Mouse (Mus musculus): ENCODE measurements at regions not wholly inside any gene's neighbourhood (a gene's known extent, or its start where the extent isn't known, plus 50 kb on each side); places are given as distances from the start of the nearest gene placed in this dataset.

DNA sequence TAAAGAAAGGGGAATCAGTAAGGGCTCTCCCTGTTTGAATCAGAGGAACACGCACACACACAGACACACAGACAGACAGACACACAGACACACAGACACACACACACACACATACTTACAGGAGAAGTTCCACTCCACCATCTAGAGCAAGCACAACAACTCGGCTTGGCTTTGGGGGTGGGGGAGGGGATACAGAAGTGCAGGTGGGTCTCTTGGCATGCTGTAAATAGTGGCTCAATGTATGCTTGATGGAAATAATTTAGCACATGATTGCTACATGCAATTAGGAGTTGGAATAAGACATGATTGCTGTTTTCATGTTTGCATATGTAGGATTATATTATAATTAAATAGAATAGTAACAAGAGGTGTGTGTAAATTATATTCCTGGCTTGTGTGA is 215.9 kb upstream of the Daam1 start:
- no peaks in the 10 kb centered on the region for H3K27me3 ChIP-seq (ENCODE audit: control insufficient read depth, insufficient read depth, low read length)
- WGBS (ENCODE audit: insufficient replicate concordance): 57% methylated on average over 2 of the region's 2 CpGs
- DNase-seq (ENCODE audit: low read depth in 3 of 3, low spot score in 3 of 3) (no peak), ATAC-seq (ENCODE audit: insufficient read depth) (no peak)
- no peaks in the 10 kb centered on the region for H3K4me1 ChIP-seq (replicated peaks; ENCODE audit: control insufficient read depth in 2 of 2, insufficient read depth in 2 of 2, low read length in 1 of 2)
- no peak overlapping the region for H3K9ac ChIP-seq (replicated peaks)
- H3K4me3 ChIP-seq (ENCODE audit: insufficient read depth in 1 of 2, low read depth in 2 of 2, low read length in 2 of 2): no peak overlapping the region
- no peak overlapping the region for H3K4me2 ChIP-seq (ENCODE audit: low read depth)
- no peak for TF ChIP-seq CTCF (IDR thresholded peaks at IDR 0.05; ENCODE audit: low read depth)
- H3K27ac ChIP-seq: no peak overlapping the region
- no peaks in the 10 kb centered on the region for H3K9me3 ChIP-seq (ENCODE audit: control insufficient read depth, low read length)
- H3K36me3 ChIP-seq (replicated peaks; ENCODE audit: control insufficient read depth, insufficient read depth, low read depth): no peaks in the 10 kb centered on the region

DNA sequence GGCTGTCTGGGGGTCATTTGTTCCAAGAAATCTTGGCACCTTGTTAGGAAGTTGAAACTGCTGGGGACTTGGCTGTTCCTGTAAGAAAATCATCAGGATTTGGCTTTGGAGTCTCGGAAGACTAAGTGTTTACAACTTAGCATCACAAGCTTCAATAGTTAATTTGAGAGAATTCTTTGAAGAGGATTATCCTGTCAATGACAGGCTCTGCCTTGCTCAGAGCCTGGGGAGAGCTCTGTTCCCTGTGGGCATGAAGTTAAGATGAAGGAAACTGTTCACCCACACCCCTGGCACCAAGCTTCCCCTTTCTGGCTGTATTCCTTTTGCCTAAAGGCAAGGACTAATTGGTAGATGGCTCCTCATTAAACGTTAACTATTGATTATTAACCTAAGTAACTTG is 215.5 kb upstream of the Daam1 start:
- H3K9me3 ChIP-seq (ENCODE audit: control insufficient read depth, low read length): no peaks in the 10 kb centered on the region
- H3K9ac ChIP-seq (replicated peaks): no peak overlapping the region
- no peak overlapping the region for H3K4me3 ChIP-seq (ENCODE audit: insufficient read depth in 1 of 2, low read depth in 2 of 2, low read length in 2 of 2)
- no peaks in the 10 kb centered on the region for H3K27me3 ChIP-seq (ENCODE audit: control insufficient read depth, insufficient read depth, low read length)
- H3K4me1 ChIP-seq (replicated peaks; ENCODE audit: control insufficient read depth in 2 of 2, insufficient read depth in 2 of 2, low read length in 1 of 2): no peaks in the 10 kb centered on the region
- no peak overlapping the region for H3K27ac ChIP-seq
- no peak for TF ChIP-seq CTCF (IDR thresholded peaks at IDR 0.05; ENCODE audit: low read depth)
- no peak for TF ChIP-seq EP300 (IDR thresholded peaks at IDR 0.05; ENCODE audit: low read depth)
- no peak overlapping the region for H3K4me2 ChIP-seq (ENCODE audit: low read depth)
- no peak for ATAC-seq (ENCODE audit: insufficient read depth)
- 60% methylated on average over 2 of the region's 2 CpGs for WGBS (ENCODE audit: insufficient replicate concordance)
- no peak for DNase-seq (ENCODE audit: low read depth in 3 of 3, low spot score in 3 of 3)
- no peaks in the 10 kb centered on the region for H3K36me3 ChIP-seq (replicated peaks; ENCODE audit: control insufficient read depth, insufficient read depth, low read depth)

DNA sequence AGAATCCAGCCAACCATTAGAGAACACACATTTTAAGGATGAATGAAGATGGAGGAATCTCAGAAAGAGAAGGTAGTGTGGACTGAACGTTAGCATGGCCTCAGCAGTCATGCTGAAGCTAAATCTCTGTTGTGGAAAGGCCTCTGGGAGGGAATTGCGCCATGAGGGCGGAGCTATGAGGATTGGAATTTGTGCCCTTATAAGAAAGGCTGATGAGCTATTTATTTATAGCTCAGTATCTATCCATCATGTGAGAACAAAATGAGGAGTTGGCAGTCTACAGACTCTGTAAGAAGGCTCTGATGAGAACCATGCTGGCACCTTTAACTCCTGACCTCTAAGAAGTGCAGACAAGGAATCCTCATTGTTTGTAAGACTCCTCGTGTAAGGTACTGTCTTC is 214.8 kb upstream of the Daam1 start:
- no peaks in the 10 kb centered on the region for H3K36me3 ChIP-seq (replicated peaks; ENCODE audit: control insufficient read depth, insufficient read depth, low read depth)
- 56% methylated on average over 4 of the region's 4 CpGs for WGBS (ENCODE audit: insufficient replicate concordance)
- no peaks in the 10 kb centered on the region for H3K4me1 ChIP-seq (replicated peaks; ENCODE audit: control insufficient read depth in 2 of 2, insufficient read depth in 2 of 2, low read length in 1 of 2)
- no peak for TF ChIP-seq CTCF (IDR thresholded peaks at IDR 0.05; ENCODE audit: low read depth)
- no peak for TF ChIP-seq EP300 (IDR thresholded peaks at IDR 0.05; ENCODE audit: low read depth)
- no peak overlapping the region for H3K4me2 ChIP-seq (ENCODE audit: low read depth)
- no peak overlapping the region for H3K4me3 ChIP-seq (ENCODE audit: insufficient read depth in 1 of 2, low read depth in 2 of 2, low read length in 2 of 2)
- H3K27ac ChIP-seq: no peak overlapping the region
- ATAC-seq (ENCODE audit: insufficient read depth) (no peak), DNase-seq (ENCODE audit: low read depth in 3 of 3, low spot score in 3 of 3) (no peak)
- no peaks in the 10 kb centered on the region for H3K9me3 ChIP-seq (ENCODE audit: control insufficient read depth, low read length)
- no peak overlapping the region for H3K9ac ChIP-seq (replicated peaks)
- no peaks in the 10 kb centered on the region for H3K27me3 ChIP-seq (ENCODE audit: control insufficient read depth, insufficient read depth, low read length)

DNA sequence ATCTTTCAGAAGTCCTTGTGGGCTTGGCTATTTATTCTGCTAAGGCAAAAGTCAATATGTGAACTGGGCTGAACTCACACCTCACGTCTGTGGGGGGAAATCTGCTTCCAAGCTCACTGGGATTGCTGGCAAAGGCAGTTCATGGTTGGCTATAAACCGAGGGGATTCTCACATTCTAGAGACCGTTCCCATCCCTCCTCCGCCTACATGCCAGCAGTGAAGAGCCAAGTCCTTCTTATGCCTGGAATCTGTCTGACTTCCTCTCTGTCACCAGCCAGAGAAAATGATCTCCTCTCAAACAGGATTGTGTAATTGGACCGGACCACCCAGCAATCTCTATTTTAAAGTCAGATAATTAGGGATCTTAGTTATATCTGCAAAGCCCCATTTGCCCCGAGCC is 212.4 kb upstream of the Daam1 start:
- Histone ChIP-seq H3K9me3 (ENCODE audit: control insufficient read depth, low read length) (no peaks in the 10 kb centered on the region), H3K4me2 (ENCODE audit: low read depth) (no peak overlapping the region), H3K36me3 (replicated peaks; ENCODE audit: control insufficient read depth, insufficient read depth, low read depth) (no peaks in the 10 kb centered on the region), H3K27me3 (ENCODE audit: control insufficient read depth, insufficient read depth, low read length) (no peaks in the 10 kb centered on the region), H3K4me3 (ENCODE audit: insufficient read depth in 1 of 2, low read depth in 2 of 2, low read length in 2 of 2) (no peak overlapping the region), H3K27ac (no peak overlapping the region), H3K9ac (replicated peaks) (no peak overlapping the region), H3K4me1 (replicated peaks; ENCODE audit: control insufficient read depth in 2 of 2, insufficient read depth in 2 of 2, low read length in 1 of 2) (no peaks in the 10 kb centered on the region)
- 51% methylated on average over 6 of the region's 6 CpGs for WGBS (ENCODE audit: insufficient replicate concordance)
- ATAC-seq (ENCODE audit: insufficient read depth): no peak
- DNase-seq (ENCODE audit: low read depth in 3 of 3, low spot score in 3 of 3): no peak
- no peak for TF ChIP-seq CTCF (IDR thresholded peaks at IDR 0.05; ENCODE audit: low read depth)
- no peak for TF ChIP-seq EP300 (IDR thresholded peaks at IDR 0.05; ENCODE audit: low read depth)

DNA sequence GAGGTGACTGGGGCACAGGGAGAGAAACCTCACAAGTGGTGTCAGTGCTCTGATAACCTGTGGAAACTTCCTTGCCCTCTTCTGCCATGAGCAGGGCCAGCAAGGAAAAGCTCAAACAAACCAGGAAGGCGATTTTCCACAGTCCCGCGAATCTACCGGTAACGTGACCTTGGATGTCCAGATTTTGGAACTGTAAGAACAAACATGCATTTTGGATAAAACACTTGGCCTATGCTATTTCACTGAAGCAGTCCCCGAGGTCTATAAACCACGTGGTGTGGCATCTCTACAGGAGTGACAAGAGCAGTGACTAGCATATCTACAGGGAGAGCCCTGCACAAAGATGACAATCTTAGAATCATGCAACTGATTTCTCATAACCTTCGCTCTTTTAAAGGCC is 211.9 kb upstream of the Daam1 start:
- ATAC-seq (ENCODE audit: insufficient read depth) (no peak), DNase-seq (ENCODE audit: low read depth in 3 of 3, low spot score in 3 of 3) (no peak)
- Histone ChIP-seq H3K4me3 (ENCODE audit: insufficient read depth in 1 of 2, low read depth in 2 of 2, low read length in 2 of 2) (no peak overlapping the region), H3K36me3 (replicated peaks; ENCODE audit: control insufficient read depth, insufficient read depth, low read depth) (no peaks in the 10 kb centered on the region), H3K9ac (replicated peaks) (no peak overlapping the region), H3K4me1 (replicated peaks; ENCODE audit: control insufficient read depth in 2 of 2, insufficient read depth in 2 of 2, low read length in 1 of 2) (no peaks in the 10 kb centered on the region), H3K9me3 (ENCODE audit: control insufficient read depth, low read length) (no peaks in the 10 kb centered on the region), H3K27ac (no peak overlapping the region), H3K4me2 (ENCODE audit: low read depth) (no peak overlapping the region), H3K27me3 (ENCODE audit: control insufficient read depth, insufficient read depth, low read length) (no peaks in the 10 kb centered on the region)
- TF ChIP-seq CTCF (IDR thresholded peaks at IDR 0.05; ENCODE audit: low read depth) (no peak), EP300 (IDR thresholded peaks at IDR 0.05; ENCODE audit: low read depth) (no peak)
- 71% methylated on average over 8 of the region's 8 CpGs for WGBS (ENCODE audit: insufficient replicate concordance)

DNA sequence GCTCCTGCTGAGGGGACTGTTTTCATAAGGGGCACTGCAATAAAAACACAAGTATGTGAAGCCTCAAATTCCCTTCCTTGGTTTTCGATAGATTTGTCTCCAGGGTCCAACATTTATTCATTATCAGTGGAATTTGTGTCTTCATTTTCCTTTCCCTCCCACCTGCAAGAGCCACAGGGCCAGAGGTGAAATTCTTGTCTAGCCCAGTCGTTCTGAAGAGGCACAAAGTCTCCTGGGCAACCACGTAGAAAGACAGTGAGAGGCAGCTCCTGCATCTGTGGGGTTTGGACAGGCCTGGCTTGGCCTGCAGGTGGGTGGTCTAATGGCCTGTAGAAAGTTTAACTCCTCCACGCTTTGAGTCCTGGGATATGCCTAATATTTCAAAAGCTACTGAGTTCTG is 211.3 kb upstream of the Daam1 start:
- Histone ChIP-seq H3K9me3 (ENCODE audit: control insufficient read depth, low read length) (no peaks in the 10 kb centered on the region), H3K9ac (replicated peaks) (no peak overlapping the region), H3K4me2 (ENCODE audit: low read depth) (no peak overlapping the region), H3K36me3 (replicated peaks; ENCODE audit: control insufficient read depth, insufficient read depth, low read depth) (no peaks in the 10 kb centered on the region), H3K27me3 (ENCODE audit: control insufficient read depth, insufficient read depth, low read length) (no peaks in the 10 kb centered on the region), H3K27ac (no peak overlapping the region), H3K4me3 (ENCODE audit: insufficient read depth in 1 of 2, low read depth in 2 of 2, low read length in 2 of 2) (no peak overlapping the region), H3K4me1 (replicated peaks; ENCODE audit: control insufficient read depth in 2 of 2, insufficient read depth in 2 of 2, low read length in 1 of 2) (no peaks in the 10 kb centered on the region)
- TF ChIP-seq EP300 (IDR thresholded peaks at IDR 0.05; ENCODE audit: low read depth): no peak
- no peak for TF ChIP-seq CTCF (IDR thresholded peaks at IDR 0.05; ENCODE audit: low read depth)
- DNase-seq (ENCODE audit: low read depth in 3 of 3, low spot score in 3 of 3): no peak
- no peak for ATAC-seq (ENCODE audit: insufficient read depth)
- 44% methylated on average over 4 of the region's 4 CpGs for WGBS (ENCODE audit: insufficient replicate concordance)

Measured in liver, embryonic 14.5 days (tissue).